Mouse (Mus musculus) adrenal gland, postnatal 25 days (tissue): Measurements from ENCODE around the gene Tmsb15l. TPM values are rescaled to one million over a fixed set of nuclear protein-coding genes. Genes with fewer than 3 reads are reported as not detected.

ENCODE experiments used
- total RNA-seq: library from RNA; stranded (reverse); gene quantifications from 2 replicates; pipeline ENCODE4 v1.2.3, GENCODE M21; 2021

The Tmsb15l gene
- total RNA-seq, 1 experiment from 2014 or later = 0.67 TPM

Other genes with a start within 250 kb of the Tmsb15l start
- gene Morf4l2, start 233.2 kb downstream of the Tmsb15l start, total RNA-seq = 257 and 345 TPM in 2 replicates
- gene Glra4, start 196.7 kb downstream of the Tmsb15l start, total RNA-seq = not detected in 2 replicates
- gene Plp1, start 154.2 kb downstream of the Tmsb15l start, total RNA-seq = 7.0 and 8.4 TPM in 2 replicates
- 0.24 and 0.61 TPM in 2 replicates for gene Rab9b, start 108.1 kb downstream of the Tmsb15l start, total RNA-seq
- not detected in 2 replicates for gene H2bfm, start 49.5 kb downstream of the Tmsb15l start, total RNA-seq
- gene Tmsb15b2, start 1.4 kb downstream of the Tmsb15l start, total RNA-seq = 15.4 and 16.3 TPM in 2 replicates
- gene Tmsb15b1, start within 50 bp of the Tmsb15l start, total RNA-seq = 1.8 and 3.2 TPM in 2 replicates
- 8.3 and 13.7 TPM in 2 replicates for gene Zcchc18, start 16.3 kb upstream of the Tmsb15l start, total RNA-seq
- gene Slc25a53, start 61.4 kb upstream of the Tmsb15l start, total RNA-seq = 13.5 and 13.7 TPM in 2 replicates
- 6.3 and 7.2 TPM in 2 replicates for gene Fam199x, start 72.7 kb upstream of the Tmsb15l start, total RNA-seq
- gene Esx1, start 145.2 kb upstream of the Tmsb15l start, total RNA-seq = not detected in 2 replicates